Mouse (Mus musculus) left cerebral cortex, adult 9 months (tissue): Measurements from ENCODE around the gene Bak1.
"Not testable (repeated sequence)": the region's sequence is repeated elsewhere in the genome, so short reads cannot be mapped to it uniquely, and the experiment has no call there.

Source experiments
- DNase-seq, 2 experiments: peaks; one replicate each; pipeline ENCODE4 v3.0.0; 2022; ENCODE audit warnings: low spot score in 2 of 2

Bak1 gene

GRCm38 (mm10) chr17:26979426-26979825 lies 49.4 kb downstream of the Bak1 start:
- DNase-seq, result no peak

- not testable (repeated sequence) for DNase-seq
These were observed 51.5 kb downstream of the Bak1 start for GRCm38 (mm10) chr17:26977354-26977753.

GRCm38 (mm10) chr17:26975415-26975814 lies 53.4 kb downstream of the Bak1 start:
- no peak for DNase-seq

DNA sequence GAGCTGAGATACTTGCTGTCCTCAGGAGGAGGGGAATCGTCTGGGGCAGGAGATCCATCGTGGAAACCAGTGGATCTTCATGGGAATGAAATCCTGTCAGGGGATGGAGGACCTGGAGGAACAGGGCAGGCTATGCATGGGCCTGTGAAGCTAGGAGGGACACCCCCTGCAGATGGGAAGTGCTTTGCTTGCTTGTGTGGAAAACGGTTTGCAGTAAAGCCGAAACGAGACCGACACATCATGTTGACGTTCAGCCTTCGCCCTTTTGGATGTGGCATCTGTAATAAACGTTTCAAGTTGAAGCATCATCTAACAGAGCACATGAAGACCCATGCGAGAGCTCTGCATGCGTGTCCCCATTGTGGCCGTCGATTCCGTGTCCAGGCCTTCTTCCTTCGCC lies 54.3 kb downstream of the Bak1 start:
- DNase-seq, result no peak

DNA sequence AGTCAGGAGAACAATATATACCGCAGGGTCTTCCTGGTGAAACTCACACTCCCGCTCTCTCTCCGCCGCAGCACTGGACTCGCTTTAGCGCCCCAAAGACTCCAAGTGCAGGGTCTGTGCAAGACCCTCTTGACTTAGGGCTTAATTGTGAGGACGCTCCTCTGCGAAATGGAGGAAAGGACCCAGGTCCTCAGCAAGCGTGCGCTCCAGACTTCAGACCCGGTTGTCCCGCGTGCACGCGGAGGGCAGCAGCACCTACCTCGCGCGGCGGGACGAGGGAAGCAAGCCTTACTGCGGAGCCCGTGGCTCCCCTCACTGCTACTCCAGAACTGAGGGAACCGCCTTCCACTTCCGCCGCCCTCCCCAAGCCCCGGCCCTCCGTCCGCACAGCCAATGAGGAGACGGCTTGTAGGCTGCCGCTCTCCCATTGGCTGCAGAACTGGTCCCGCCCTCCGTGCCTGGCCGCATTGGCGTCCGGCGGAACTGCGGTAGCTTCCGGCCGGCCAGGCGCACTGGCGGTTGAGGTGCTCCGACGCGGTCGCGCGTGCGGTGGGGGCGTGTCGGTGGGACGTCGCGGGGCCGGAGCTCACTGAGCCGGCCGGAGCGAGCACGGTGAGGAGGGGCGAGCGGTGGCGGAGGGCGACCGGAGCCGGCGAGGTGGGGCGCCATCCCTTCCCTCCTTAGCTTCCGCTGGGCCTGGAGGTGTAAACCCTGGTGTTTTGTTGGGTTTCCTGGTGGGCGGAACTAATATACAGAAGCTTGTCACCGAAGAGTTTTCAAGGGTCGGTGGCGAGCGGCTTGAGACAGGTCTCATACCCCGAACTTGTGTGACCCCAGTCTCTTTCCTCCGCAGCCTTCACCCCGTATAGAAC lies 55.9 kb downstream of the Bak1 start, which contains the start of gene Zbtb9:
TSS of gene Zbtb9 (plus strand) at position 465 of the 872 bp plus-strand sequence.
- DNase-seq, result peak; percentile 87 to 95

DNA sequence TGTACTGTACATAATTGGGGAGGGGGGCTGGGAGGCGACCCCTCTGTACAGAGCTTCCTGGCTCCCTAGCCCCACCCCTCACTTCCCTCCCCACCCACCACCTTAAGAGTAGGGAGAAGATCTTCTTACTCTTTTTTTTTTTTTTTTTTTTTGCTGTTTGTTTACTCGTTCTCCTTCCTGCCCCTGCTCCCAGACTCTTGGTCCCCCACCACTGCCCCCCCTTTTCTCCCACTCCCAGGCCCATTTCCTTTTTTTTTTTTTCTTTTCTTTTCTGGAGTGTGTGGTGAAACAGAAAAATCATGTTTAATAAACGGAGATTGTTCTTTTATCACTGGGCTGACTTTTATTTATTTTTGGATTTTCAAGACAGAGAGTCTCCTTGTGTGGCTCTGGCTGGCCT lies 56.7 kb downstream of the Bak1 start:
- DNase-seq, result no peak

- DNase-seq, result no peak
These were observed 57.4 kb downstream of the Bak1 start for GRCm38 (mm10) chr17:26971247-26971905.

DNA sequence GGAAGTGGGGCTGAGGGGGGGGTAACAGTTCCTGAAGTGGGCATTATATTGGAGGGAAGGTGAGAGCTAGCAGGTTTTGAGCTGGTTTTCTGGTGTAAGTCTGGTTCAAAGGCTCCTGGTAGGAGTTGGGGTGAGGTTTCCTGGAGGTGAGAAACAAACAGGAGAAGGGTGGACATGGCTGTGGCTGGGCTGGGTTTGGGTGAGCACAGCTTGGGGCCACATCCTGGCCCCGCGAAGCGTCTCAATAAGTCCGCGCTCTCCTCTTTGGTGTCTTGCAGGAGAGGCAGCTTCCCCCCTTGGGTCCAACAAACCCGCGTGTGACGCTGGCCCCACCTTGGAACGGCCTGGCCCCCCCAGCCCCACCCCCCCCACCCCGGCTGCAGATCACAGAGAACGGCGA lies 58.6 kb downstream of the Bak1 start:
- DNase-seq, result no peak
